Mouse (Mus musculus) neural tube, embryonic 13.5 days (tissue): Measurements from ENCODE around the gene Nup93. TPM values are rescaled to one million over a fixed set of nuclear protein-coding genes. Genes with fewer than 3 reads are reported as not detected.
A peak's percentile ranks its signal among the peaks of the same experiment; 100 is the strongest.

ENCODE experiments used
- ATAC-seq: fragments of 200-750 bp; cut with Nextera tagmentation; 2 replicates; pipeline ENCODE4 v1.8.0; 2017; ENCODE audit warnings: low read depth, mild to moderate bottlenecking, moderate TSS enrichment, moderate library complexity
- H3K27ac ChIP-seq: fragments of 300-500 bp; sonication (generic); replicated peaks from 2 replicates; pipeline ENCODE4 v1.5.1; 2015; ENCODE audit warnings: moderate library complexity, mild to moderate bottlenecking, inconsistent platforms
- H3K27me3 ChIP-seq: fragments of 300-500 bp; sonication (generic); 2 replicates; pipeline ENCODE4 v1.6.1; 2015; ENCODE audit warnings: mild to moderate bottlenecking, inconsistent platforms
- H3K36me3 ChIP-seq: fragments of 300-500 bp; sonication (generic); 2 replicates; pipeline ENCODE4 v1.6.1; 2015; ENCODE audit warnings: mild to moderate bottlenecking, inconsistent platforms
- H3K4me1 ChIP-seq: fragments of 300-500 bp; sonication (generic); replicated peaks from 2 replicates; pipeline ENCODE4 v1.6.1; 2015; ENCODE audit warnings: inconsistent platforms
- H3K4me2 ChIP-seq: fragments of 300-500 bp; sonication (generic); 2 replicates; pipeline ENCODE4 v1.6.1; 2015; ENCODE audit warnings: inconsistent platforms, mild to moderate bottlenecking, moderate library complexity
- H3K4me3 ChIP-seq: fragments of 300-500 bp; sonication (generic); 2 replicates; pipeline ENCODE4 v1.5.1; 2015; ENCODE audit warnings: mild to moderate bottlenecking, inconsistent platforms
- H3K9ac ChIP-seq: fragments of 300-500 bp; sonication (generic); 2 replicates; pipeline ENCODE4 v1.6.1; 2015; ENCODE audit warnings: moderate library complexity, mild to moderate bottlenecking, inconsistent platforms
- H3K9me3 ChIP-seq: fragments of 300-500 bp; sonication (generic); 2 replicates; pipeline ENCODE4 v1.6.1; 2016; ENCODE audit warnings: inconsistent platforms
- WGBS: fragments of 180-500 bp; shearing (Covaris S2); methylation state at CpG from one replicate; pipeline ENCODE4 v1.1.7; 2015; 5-methylcytosine and 5-hydroxymethylcytosine counted together
- polyA plus RNA-seq: library from polyadenylated mRNA; unstranded; fragments of >200 nt; fragmentation: Nextera tagmentation; extraction: Ambion mirVana; gene quantifications from 2 replicates; pipeline ENCODE4 v1.2.1, GENCODE M21; 2015

Nup93 gene
- polyA plus RNA-seq, 1 experiment from 2014 or later, result 56.1 TPM

GRCm38 (mm10) chr8:94191101-94191691, 23.2 kb upstream of the Nup93 start:
- Histone ChIP-seq H3K4me3 (peak overlapping the region; percentile 30), H3K9ac (peak overlapping the region; percentile 17; the same call in 1 of the 2 replicates), H3K36me3 (no peaks in the 10 kb centered on the region), H3K4me1 (peaks cover 25% of the 10 kb centered on the region), H3K9me3 (no peaks in the 10 kb centered on the region), H3K4me2 (peak overlapping the region; percentile 53), H3K27me3 (peaks cover 21% of the 10 kb centered on the region), H3K27ac (no peak overlapping the region)
- WGBS, result 28% methylated on average over 21 of the region's 21 CpGs
- no peak for ATAC-seq

- H3K27me3 ChIP-seq, result 0 out of 2 replicates have a peak, but pooled peaks cover 5% of the 10 kb centered on the region
- no peak for ATAC-seq
- H3K9me3 ChIP-seq, result no peaks in the 10 kb centered on the region
- H3K4me2 ChIP-seq, result no peak overlapping the region
- peaks cover 8% of the 10 kb centered on the region; the same call in 1 of the 2 replicates for H3K4me1 ChIP-seq
- no peak overlapping the region for H3K4me3 ChIP-seq
- no peak overlapping the region for H3K27ac ChIP-seq
- WGBS, result 84% methylated on average over 1 of the region's 1 CpGs
- no peaks in the 10 kb centered on the region for H3K36me3 ChIP-seq
- no peak overlapping the region for H3K9ac ChIP-seq
These were observed 21.4 kb upstream of the Nup93 start for GRCm38 (mm10) chr8:94192926-94193325.

DNA sequence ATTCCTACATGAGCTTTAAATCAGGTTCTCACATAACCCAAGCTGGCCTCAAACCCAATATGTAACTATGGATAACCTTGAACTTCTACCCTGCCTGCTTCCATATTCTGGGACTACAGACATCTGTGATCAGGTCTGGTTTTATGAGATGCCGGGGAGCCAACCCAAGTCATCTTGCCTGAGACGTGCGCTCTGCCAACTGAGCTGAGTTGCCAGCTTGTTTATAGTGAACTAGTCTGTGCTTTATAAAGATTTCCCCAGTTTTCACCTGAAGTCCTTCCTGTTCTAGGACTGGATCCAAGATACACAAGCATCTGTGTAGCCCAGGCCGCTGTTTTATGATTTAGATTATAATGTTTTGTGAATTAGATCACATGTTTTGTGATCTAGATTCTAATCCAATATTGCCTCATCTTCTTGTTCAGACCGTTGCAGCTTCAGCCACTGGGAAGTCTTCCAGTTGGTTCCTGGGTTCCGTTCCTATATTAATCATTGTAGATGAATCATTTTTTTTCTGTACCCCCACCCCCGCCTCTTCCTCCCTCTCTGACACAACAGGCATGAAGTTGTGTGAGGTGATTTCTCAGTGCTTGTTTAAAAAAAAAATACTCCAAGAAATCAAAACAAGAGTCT, 19.7 kb upstream of the Nup93 start:
- no peak for ATAC-seq
- H3K36me3 ChIP-seq, result no peaks in the 10 kb centered on the region
- H3K9ac ChIP-seq, result no peak overlapping the region
- H3K4me1 ChIP-seq, result peaks cover 7% of the 10 kb centered on the region; the same call in 1 of the 2 replicates
- H3K4me3 ChIP-seq, result no peak overlapping the region
- H3K4me2 ChIP-seq, result no peak overlapping the region
- 0 out of 2 replicates have a peak, but pooled peaks cover 4% of the 10 kb centered on the region for H3K27me3 ChIP-seq
- whole genome bisulfite sequencing, result 87% methylated on average over 7 of the region's 7 CpGs
- H3K9me3 ChIP-seq, result no peaks in the 10 kb centered on the region
- H3K27ac ChIP-seq, result no peak overlapping the region

DNA sequence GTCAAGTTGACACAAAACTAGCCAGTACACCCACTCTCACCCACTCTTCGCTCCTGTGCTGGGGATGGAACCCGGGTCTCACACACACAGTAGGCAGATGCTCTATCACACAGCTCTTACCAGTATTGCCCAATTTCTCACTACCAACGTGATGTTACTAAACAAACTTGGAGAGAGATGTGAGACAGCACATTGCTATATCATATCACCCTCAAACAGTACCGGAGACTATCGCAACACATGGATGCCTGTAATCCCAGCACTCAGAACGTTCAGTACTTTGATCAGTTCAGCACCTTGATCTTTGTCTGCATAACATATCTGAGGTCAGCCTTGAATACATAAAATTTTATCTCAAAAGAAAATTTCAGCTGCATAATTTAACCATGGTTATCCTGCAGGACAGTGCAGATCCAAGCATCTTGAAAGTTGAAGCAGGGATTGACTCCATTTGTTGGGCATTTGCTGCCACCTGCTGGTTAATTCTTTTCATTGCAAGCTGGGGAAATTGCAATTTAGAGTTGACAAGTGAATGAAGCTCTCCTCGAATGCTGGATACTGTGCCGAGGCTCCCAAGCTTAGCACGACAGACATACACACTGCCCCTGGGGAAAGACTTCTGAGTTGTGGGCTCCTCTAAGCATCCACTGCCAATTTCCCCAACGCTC, 15.0 kb upstream of the Nup93 start:
- Histone ChIP-seq H3K4me2 (no peak overlapping the region), H3K4me1 (no peaks in the 10 kb centered on the region), H3K9ac (no peak overlapping the region), H3K9me3 (no peaks in the 10 kb centered on the region), H3K27me3 (no peaks in the 10 kb centered on the region), H3K36me3 (no peaks in the 10 kb centered on the region), H3K4me3 (no peak overlapping the region), H3K27ac (no peak overlapping the region)
- 46% methylated on average over 10 of the region's 10 CpGs for WGBS
- peak; percentile 56; the same call in 1 of the 2 replicates for ATAC-seq

GRCm38 (mm10) chr8:94204043-94204442, 10.3 kb upstream of the Nup93 start:
- Histone ChIP-seq H3K4me2 (no peak overlapping the region), H3K4me1 (no peaks in the 10 kb centered on the region), H3K27me3 (no peaks in the 10 kb centered on the region), H3K9me3 (no peaks in the 10 kb centered on the region), H3K4me3 (no peak overlapping the region), H3K9ac (no peak overlapping the region), H3K36me3 (no peaks in the 10 kb centered on the region), H3K27ac (no peak overlapping the region)
- WGBS, result 68% methylated on average over 3 of the region's 3 CpGs
- ATAC-seq, result no peak

DNA sequence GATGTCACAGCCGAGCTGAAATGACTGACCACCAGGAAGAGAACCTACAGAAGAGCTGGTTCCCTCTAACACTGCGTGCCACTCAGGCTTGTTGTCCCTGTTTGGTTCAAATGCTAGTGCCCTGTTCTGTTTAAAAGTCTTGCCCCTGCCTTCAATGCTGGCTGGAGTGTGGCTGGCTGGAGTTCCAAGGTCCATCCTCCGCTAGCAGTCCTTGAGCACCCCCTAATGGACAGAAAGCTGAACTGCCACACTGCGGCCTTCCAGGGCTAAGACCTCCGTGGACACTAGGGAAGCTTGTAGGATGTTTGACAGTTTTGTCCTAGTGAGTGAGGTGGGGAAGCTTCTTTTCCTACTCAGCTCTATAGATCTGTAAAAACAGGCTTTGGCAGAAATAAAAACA, 8.6 kb upstream of the Nup93 start:
- no peaks in the 10 kb centered on the region for H3K36me3 ChIP-seq
- ATAC-seq, result no peak
- H3K4me3 ChIP-seq, result no peak overlapping the region
- no peak overlapping the region for H3K4me2 ChIP-seq
- H3K9ac ChIP-seq, result no peak overlapping the region
- H3K27ac ChIP-seq, result no peak overlapping the region
- no peaks in the 10 kb centered on the region for H3K9me3 ChIP-seq
- no peaks in the 10 kb centered on the region for H3K27me3 ChIP-seq
- 15% methylated on average over 5 of the region's 5 CpGs for WGBS
- H3K4me1 ChIP-seq, result no peaks in the 10 kb centered on the region

- ATAC-seq, result no peak
These were observed 8.1 kb upstream of the Nup93 start for GRCm38 (mm10) chr8:94206256-94206655.

GRCm38 (mm10) chr8:94207491-94207890, 6.9 kb upstream of the Nup93 start:
- Histone ChIP-seq H3K27ac (no peak overlapping the region), H3K36me3 (no peaks in the 10 kb centered on the region), H3K9me3 (no peaks in the 10 kb centered on the region), H3K27me3 (no peaks in the 10 kb centered on the region), H3K4me2 (no peak overlapping the region), H3K9ac (no peak overlapping the region), H3K4me1 (no peaks in the 10 kb centered on the region), H3K4me3 (no peak overlapping the region)
- 71% methylated on average over 2 of the region's 2 CpGs for WGBS
- ATAC-seq, result no peak

More at GRCm38 (mm10) chr8:94206256-94206655, 8.1 kb upstream of the Nup93 start:
- H3K36me3 ChIP-seq, result no peaks in the 10 kb centered on the region
- H3K4me3 ChIP-seq, result no peak overlapping the region
- no peaks in the 10 kb centered on the region for H3K9me3 ChIP-seq
- no peaks in the 10 kb centered on the region for H3K4me1 ChIP-seq
- no peak overlapping the region for H3K9ac ChIP-seq
- H3K27ac ChIP-seq, result no peak overlapping the region
- no peak overlapping the region for H3K4me2 ChIP-seq
- WGBS, result 79% methylated on average over 8 of the region's 8 CpGs
- H3K27me3 ChIP-seq, result no peaks in the 10 kb centered on the region

- H3K27me3 ChIP-seq, result no peaks in the 10 kb centered on the region
- ATAC-seq, result no peak
- H3K4me2 ChIP-seq, result no peak overlapping the region
- no peak overlapping the region for H3K4me3 ChIP-seq
- WGBS, result 82% methylated on average over 6 of the region's 6 CpGs
- H3K4me1 ChIP-seq, result peaks cover 5% of the 10 kb centered on the region
- no peaks in the 10 kb centered on the region for H3K36me3 ChIP-seq
- H3K27ac ChIP-seq, result no peak overlapping the region
- no peak overlapping the region for H3K9ac ChIP-seq
- no peaks in the 10 kb centered on the region for H3K9me3 ChIP-seq
These were observed 4.7 kb upstream of the Nup93 start for GRCm38 (mm10) chr8:94209639-94210038.

DNA sequence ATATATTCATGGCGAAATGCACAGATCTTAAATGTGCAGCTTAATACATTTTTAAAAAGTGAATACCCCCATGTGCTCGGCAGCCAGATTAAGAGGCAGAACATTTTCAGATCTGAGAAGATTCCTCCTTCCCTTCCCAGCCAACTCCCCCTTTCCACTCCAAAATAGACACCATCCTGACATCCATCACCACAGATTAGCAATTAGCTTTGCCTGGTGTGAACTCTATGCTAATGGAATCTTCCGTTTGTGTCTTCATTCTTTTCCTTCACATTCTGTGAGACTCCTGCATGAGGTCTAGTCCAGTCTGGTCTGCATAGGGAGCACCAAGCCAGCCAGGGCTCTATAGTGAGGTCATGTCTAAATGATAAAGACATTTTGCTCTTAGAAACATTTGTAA, 4.1 kb upstream of the Nup93 start:
- no peak overlapping the region for H3K9ac ChIP-seq
- no peaks in the 10 kb centered on the region for H3K9me3 ChIP-seq
- H3K36me3 ChIP-seq, result no peaks in the 10 kb centered on the region
- H3K4me3 ChIP-seq, result no peak overlapping the region
- H3K27ac ChIP-seq, result no peak overlapping the region
- 64% methylated on average over 3 of the region's 3 CpGs for WGBS
- no peak overlapping the region for H3K4me2 ChIP-seq
- H3K27me3 ChIP-seq, result no peaks in the 10 kb centered on the region
- H3K4me1 ChIP-seq, result peaks cover 9% of the 10 kb centered on the region
- no peak for ATAC-seq

DNA sequence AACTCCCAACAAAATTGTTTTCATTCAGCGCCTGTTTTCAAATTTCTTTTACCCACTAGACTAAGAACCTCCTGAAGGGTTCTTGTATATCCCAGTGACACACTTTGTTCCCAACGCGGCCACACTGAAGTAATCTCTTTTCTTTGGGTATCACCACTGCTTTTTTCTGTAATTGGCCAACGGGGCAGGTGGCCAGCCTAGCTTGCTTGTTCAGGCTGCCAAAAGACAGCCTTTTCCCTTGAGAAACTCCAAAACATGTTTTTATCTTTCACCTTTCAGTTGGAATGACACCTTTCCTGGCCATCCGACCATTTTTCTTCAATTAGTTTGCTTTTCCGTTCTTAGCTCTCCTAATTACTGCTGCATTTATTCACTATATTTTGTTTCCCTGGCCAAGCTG, 545 bp upstream of the Nup93 start:
- H3K9ac ChIP-seq, result peak overlapping the region; percentile 60; the same call in 1 of the 2 replicates
- H3K9me3 ChIP-seq, result no peaks in the 10 kb centered on the region
- H3K4me3 ChIP-seq, result peak overlapping the region; percentile 68
- no peaks in the 10 kb centered on the region for H3K27me3 ChIP-seq
- H3K4me2 ChIP-seq, result peak overlapping the region; percentile 88
- ATAC-seq, result no peak
- 0 out of 2 replicates have a peak overlapping the region, but pooled peaks have one; percentile 52 for H3K27ac ChIP-seq
- WGBS, result 75% methylated on average over 6 of the region's 6 CpGs
- no peaks in the 10 kb centered on the region for H3K36me3 ChIP-seq
- H3K4me1 ChIP-seq, result peaks cover 23% of the 10 kb centered on the region

DNA sequence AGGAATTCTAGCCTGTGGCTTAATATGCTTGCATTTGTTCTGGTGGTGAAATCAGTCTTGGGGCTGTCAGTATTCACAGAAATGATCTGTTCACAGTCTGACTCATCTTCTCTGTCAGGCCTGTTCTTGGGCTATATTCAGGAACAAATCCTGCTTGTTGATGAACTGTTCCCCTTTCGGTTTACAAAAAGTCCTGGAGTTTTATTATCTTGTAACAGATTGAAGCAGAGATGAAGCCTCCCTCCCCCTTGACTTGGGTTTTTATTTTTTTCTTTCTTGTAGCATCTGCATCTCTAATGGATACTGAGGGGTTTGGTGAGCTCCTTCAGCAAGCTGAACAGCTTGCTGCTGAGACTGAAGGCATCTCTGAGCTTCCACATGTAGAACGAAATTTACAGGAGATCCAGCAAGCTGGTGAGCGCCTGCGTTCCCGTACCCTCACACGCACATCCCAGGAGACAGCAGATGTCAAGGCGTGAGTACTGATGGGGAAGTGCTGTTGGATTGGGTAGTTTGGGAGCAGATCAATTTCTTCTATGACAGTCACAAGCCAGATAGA, 13.1 kb downstream of the Nup93 start:
- no peak overlapping the region for H3K4me2 ChIP-seq
- no peaks in the 10 kb centered on the region for H3K9me3 ChIP-seq
- H3K9ac ChIP-seq, result no peak overlapping the region
- peaks cover 34% of the 10 kb centered on the region for H3K36me3 ChIP-seq
- ATAC-seq, result no peak
- no peaks in the 10 kb centered on the region for H3K27me3 ChIP-seq
- WGBS, result 88% methylated on average over 7 of the region's 7 CpGs
- H3K4me3 ChIP-seq, result no peak overlapping the region
- H3K4me1 ChIP-seq, result no peaks in the 10 kb centered on the region
- no peak overlapping the region for H3K27ac ChIP-seq
